Mouse (Mus musculus): ENCODE results near the gene Cerkl.

Gene Cerkl

GRCm38 (mm10) chr2:79312499-79312898 lies 144.1 kb downstream of the Cerkl start:
- no peak for DNase-seq (ENCODE audit: low spot score)

DNA sequence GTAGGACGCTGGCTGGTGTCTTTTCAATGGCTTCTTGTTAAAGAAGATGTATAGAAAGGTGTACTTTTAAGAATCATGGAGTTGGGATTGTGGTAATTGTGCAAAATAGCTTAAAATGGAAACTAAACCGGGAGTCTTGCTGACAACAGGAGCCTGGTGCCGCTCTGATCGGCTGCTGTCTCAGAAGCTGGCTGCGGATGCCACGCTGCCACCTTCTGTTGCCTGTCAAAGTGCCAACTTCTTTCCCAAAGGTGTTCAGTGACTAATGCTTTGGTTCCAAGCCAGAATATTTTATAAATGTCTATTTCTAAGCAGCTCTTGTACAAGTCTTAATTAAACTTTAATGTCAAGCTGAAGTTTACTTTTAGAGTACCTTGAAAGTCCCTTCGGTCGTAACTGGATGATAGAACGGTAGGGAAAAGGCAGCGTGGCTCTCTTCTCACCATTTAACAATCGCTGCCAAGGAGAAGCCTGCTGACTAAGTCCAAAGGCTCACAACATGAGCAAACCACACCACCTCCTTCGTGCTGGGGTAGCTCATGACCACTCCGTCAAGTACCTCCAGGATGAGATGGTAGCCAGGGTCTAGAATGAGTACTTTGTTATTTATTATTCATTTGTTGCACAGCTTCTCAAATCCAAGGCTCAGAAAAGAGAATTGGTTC lies 147.0 kb downstream of the Cerkl start:
- no peak for DNase-seq (ENCODE audit: low spot score)

- no peak for DNase-seq (ENCODE audit: low spot score)
Observed at GRCm38 (mm10) chr2:79307549-79307948, 149.0 kb downstream of the Cerkl start.

DNA sequence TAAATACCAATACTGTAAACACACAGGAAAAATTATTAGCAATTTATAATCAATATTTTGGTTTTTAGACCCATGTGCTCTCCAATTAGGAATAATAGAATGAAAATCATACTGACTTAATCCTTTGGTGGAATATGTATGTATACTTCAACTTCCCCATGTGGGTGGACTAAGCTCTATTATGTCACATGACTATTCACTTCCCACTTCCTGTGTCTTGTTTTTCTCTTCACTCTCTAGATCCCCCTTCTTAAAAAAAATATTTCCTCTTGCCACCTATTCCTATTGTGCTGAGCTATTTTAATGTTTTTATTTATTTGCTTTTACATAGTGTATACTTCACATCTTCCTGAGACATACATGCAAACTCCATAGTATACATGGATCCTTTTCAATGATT lies 154.2 kb downstream of the Cerkl start:
- DNase-seq (ENCODE audit: low spot score) = no peak

DNA sequence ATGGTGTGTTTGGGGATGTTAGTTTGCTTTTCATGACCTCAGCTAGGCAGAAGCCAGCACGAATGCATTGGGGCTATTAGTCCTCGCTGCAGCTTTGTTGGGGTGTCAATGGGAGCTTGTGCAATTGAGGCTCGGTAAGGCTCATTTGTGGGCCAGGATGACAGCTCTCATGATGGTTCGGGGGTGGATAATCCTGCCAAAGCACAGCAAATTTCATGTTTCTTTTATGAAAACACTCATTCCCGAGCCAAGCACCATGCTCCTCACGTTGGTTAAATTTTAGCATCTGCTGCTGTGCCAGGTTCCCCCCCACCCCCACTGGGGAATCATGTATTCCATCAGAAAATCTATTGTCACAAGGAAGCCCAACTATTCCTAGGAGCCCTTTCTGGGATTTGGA lies 164.2 kb downstream of the Cerkl start:
- no peak for DNase-seq (ENCODE audit: low spot score)

DNA sequence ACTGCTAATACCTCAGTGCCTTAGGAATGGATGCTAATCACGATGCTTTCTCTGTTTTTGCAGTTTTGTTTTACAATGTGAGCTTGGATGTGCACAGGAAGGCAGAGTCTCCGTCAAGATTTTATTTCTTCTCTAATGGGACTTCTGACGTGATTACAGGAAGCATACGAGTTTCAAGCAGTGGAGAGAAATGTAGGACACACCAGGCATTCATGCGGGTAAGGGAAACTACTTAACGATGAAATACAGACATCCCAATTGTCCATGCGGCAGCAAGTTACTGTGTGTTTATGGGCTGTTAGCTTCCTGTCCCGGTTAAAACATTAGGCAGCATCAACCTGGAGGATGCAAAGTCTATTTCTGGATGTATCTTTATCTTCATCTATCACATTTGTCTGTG lies 164.7 kb downstream of the Cerkl start:
- DNase-seq (ENCODE audit: low spot score) = no peak

- DNase-seq (ENCODE audit: low spot score) = no peak
Observed at GRCm38 (mm10) chr2:79290149-79290548, 166.4 kb downstream of the Cerkl start.

DNA sequence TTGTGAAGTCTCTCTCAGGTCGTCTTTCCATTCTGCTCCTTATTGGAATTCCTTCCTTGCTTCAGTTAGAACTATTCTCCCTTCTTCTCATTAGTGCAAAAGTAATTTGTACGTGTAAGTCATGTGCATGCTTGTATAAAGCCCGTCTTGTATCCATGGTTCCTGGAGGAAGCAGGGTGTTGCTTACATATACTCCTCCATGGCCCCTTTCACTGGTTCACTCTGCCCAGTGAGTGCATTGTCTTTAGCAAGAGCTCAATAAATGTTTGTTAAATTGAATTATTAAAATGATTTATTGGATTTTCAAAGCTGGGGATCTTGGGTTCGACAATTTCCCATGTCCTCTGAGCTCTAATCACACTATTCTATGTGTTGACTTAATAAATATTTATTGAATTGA lies 172.4 kb downstream of the Cerkl start:
- DNase-seq (ENCODE audit: low spot score) = no peak

Data from urinary bladder, postnatal 10 days (tissue).